In genomic region chr7:34229153-34229552, GRCm38 (mm10) we compare ENCODE assay signal across 8 mouse cellular contexts. TPM values are rescaled to one million over a fixed set of nuclear protein-coding genes. Genes with fewer than 3 reads are reported as not detected.
DNase-seq lines count a peak whose midpoint lies in the region; ATAC-seq and TF ChIP-seq lines count a peak whose summit lies in the region.

No protein-coding gene starts in this region.

- no peak for TF ChIP-seq EP300 in stomach, postnatal 0 days (optimal IDR thresholded peaks at IDR 0.05)

- DNase-seq in embryo, embryonic 9.5 days (ENCODE audit: extremely low spot score) = peak; percentile 11
- DNase-seq in embryo, embryonic 11 days = no peak
- DNase-seq in thymus, adult 2 months = no peak
- no peak for DNase-seq in thymus, postnatal 14 days
- DNase-seq in liver, embryonic 13.5 days = no peak
- DNase-seq in stomach, postnatal 0 days (ENCODE audit: low spot score) = no peak
- DNase-seq in adrenal gland, postnatal 4 days (ENCODE audit: low spot score in 2 of 2) = no peak
- DNase-seq in frontal cortex, adult 2 months (ENCODE audit: extremely low spot score in 1 of 2, low spot score in 1 of 2) = no peak

- H3K9me3 ChIP-seq in liver, embryonic 13.5 days (replicated peaks) = no peaks in the 10 kb centered on the region
- no peaks in the 10 kb centered on the region for H3K9me3 ChIP-seq in stomach, postnatal 0 days (ENCODE audit: control insufficient read depth, low read length)

- 11% methylated on average over 5 of the region's 5 CpGs for WGBS in thymus, adult 2 months
- 12% methylated on average over 5 of the region's 5 CpGs for WGBS in liver, embryonic 13.5 days (ENCODE audit: insufficient replicate concordance)
- WGBS in stomach, postnatal 0 days = 19% methylated on average over 5 of the region's 5 CpGs

- H3K4me2 ChIP-seq in liver, embryonic 13.5 days = peak overlapping the region; percentile 96
- peak overlapping the region; percentile 80 for H3K4me2 ChIP-seq in stomach, postnatal 0 days (replicated peaks; ENCODE audit: low read depth)

- H3K9ac ChIP-seq in liver, embryonic 13.5 days = peak overlapping the region; percentile 87
- H3K9ac ChIP-seq in stomach, postnatal 0 days (ENCODE audit: low read length) = peak overlapping the region; percentile 82

- no peak overlapping the region for H3K27ac ChIP-seq in thymus, adult 2 months (ENCODE audit: control insufficient read depth, insufficient read depth, low read length)
- H3K27ac ChIP-seq in liver, embryonic 13.5 days = peak overlapping the region; percentile 84
- peak overlapping the region; percentile 90; the same call in 1 of the 2 replicates for H3K27ac ChIP-seq in stomach, postnatal 0 days (replicated peaks)

- H3K4me1 ChIP-seq in thymus, adult 2 months (replicated peaks; ENCODE audit: control insufficient read depth, insufficient read depth, low read length) = peaks cover 21% of the 10 kb centered on the region
- peaks cover 80% of the 10 kb centered on the region for H3K4me1 ChIP-seq in liver, embryonic 13.5 days (replicated peaks)
- 0 out of 2 replicates have a peak, but pooled peaks cover 3% of the 10 kb centered on the region for H3K4me1 ChIP-seq in stomach, postnatal 0 days (replicated peaks; ENCODE audit: control insufficient read depth, insufficient read depth)

- TF ChIP-seq POLR2A in thymus, adult 2 months (IDR thresholded peaks at IDR 0.05; ENCODE audit: control insufficient read depth, extremely low read depth, insufficient read depth, low read length, poor library complexity) = no peak

- peak overlapping the region; percentile 68 for H3K4me3 ChIP-seq in thymus, adult 2 months (ENCODE audit: control insufficient read depth, insufficient read depth, low read length)
- H3K4me3 ChIP-seq in liver, embryonic 13.5 days (replicated peaks) = peak overlapping the region; percentile 80
- H3K4me3 ChIP-seq in stomach, postnatal 0 days (ENCODE audit: low read depth, low read length) = peak overlapping the region; percentile 77

- H3K36me3 ChIP-seq in thymus, adult 2 months (ENCODE audit: control insufficient read depth, insufficient read depth, low read length) = peaks cover 19% of the 10 kb centered on the region
- peaks cover 44% of the 10 kb centered on the region for H3K36me3 ChIP-seq in liver, embryonic 13.5 days
- H3K36me3 ChIP-seq in stomach, postnatal 0 days (ENCODE audit: control insufficient read depth, insufficient read depth, low read length) = peaks cover 10% of the 10 kb centered on the region

- no peak for TF ChIP-seq CTCF in thymus, adult 2 months (IDR thresholded peaks at IDR 0.05; ENCODE audit: borderline replicate concordance, control insufficient read depth, extremely low read depth, insufficient read depth, low read length, poor library complexity)
- no peak for TF ChIP-seq CTCF in stomach, postnatal 0 days (IDR thresholded peaks at IDR 0.05; ENCODE audit: low read depth)

- H3K27me3 ChIP-seq in thymus, adult 2 months (ENCODE audit: control insufficient read depth, insufficient read depth, low read length) = no peaks in the 10 kb centered on the region
- no peaks in the 10 kb centered on the region for H3K27me3 ChIP-seq in liver, embryonic 13.5 days
- H3K27me3 ChIP-seq in stomach, postnatal 0 days (ENCODE audit: control insufficient read depth, insufficient read depth, low read length) = no peaks in the 10 kb centered on the region

- ATAC-seq in liver, embryonic 13.5 days (ENCODE audit: low read depth) = no peak
- no peak for ATAC-seq in stomach, postnatal 0 days (ENCODE audit: low FRiP score, low TSS enrichment)

RNA-seq across cellular contexts. Expression of gene Gpi1, which starts 1.0 kb away (rescaled TPM):
- 265 and 304 TPM in 2 replicates for polyA plus RNA-seq in thymus, adult 2 months (2012; rRNA removed)
- 137 and 150 TPM in 2 replicates for polyA plus RNA-seq in liver, embryonic 13.5 days (2015; fragmentation: Nextera tagmentation; extraction: Ambion mirVana)
- polyA plus RNA-seq in stomach, postnatal 0 days (2015; fragmentation: Nextera tagmentation; extraction: Ambion mirVana) = 235 and 244 TPM in 2 replicates
- total RNA-seq in adrenal gland, postnatal 4 days (2021) = 100 to 1,000 TPM; 298 to 310 TPM
- polyA plus RNA-seq in frontal cortex, adult 2 months (2012; rRNA removed) = 771 and 776 TPM in 2 replicates

RNA-seq across cellular contexts. Expression of gene Gm6096, which starts 21.7 kb away (rescaled TPM):
- polyA plus RNA-seq in thymus, adult 2 months (2012; rRNA removed) = not detected in 2 replicates
- polyA plus RNA-seq in liver, embryonic 13.5 days (2015; fragmentation: Nextera tagmentation; extraction: Ambion mirVana) = not detected in 2 replicates
- polyA plus RNA-seq in stomach, postnatal 0 days (2015; fragmentation: Nextera tagmentation; extraction: Ambion mirVana) = not detected in 2 replicates
- total RNA-seq in adrenal gland, postnatal 4 days (2021) = not detected
- polyA plus RNA-seq in frontal cortex, adult 2 months (2012; rRNA removed) = not detected in 2 replicates

RNA-seq across cellular contexts. Expression of gene Pdcd2l, which starts 32.7 kb away (rescaled TPM):
- polyA plus RNA-seq in thymus, adult 2 months (2012; rRNA removed) = 39.5 and 40.6 TPM in 2 replicates
- 31.8 and 32.1 TPM in 2 replicates for polyA plus RNA-seq in liver, embryonic 13.5 days (2015; fragmentation: Nextera tagmentation; extraction: Ambion mirVana)
- 30.4 and 34.6 TPM in 2 replicates for polyA plus RNA-seq in stomach, postnatal 0 days (2015; fragmentation: Nextera tagmentation; extraction: Ambion mirVana)
- 10 to 100 TPM; 28.3 to 31.6 TPM for total RNA-seq in adrenal gland, postnatal 4 days (2021)
- polyA plus RNA-seq in frontal cortex, adult 2 months (2012; rRNA removed) = 29.9 and 31.1 TPM in 2 replicates

RNA-seq across cellular contexts. Expression of gene Uba2, which starts 59.8 kb away (rescaled TPM):
- 81.6 and 93.9 TPM in 2 replicates for polyA plus RNA-seq in thymus, adult 2 months (2012; rRNA removed)
- polyA plus RNA-seq in liver, embryonic 13.5 days (2015; fragmentation: Nextera tagmentation; extraction: Ambion mirVana) = 131 and 146 TPM in 2 replicates
- 80.4 and 80.5 TPM in 2 replicates for polyA plus RNA-seq in stomach, postnatal 0 days (2015; fragmentation: Nextera tagmentation; extraction: Ambion mirVana)
- 100 to 1,000 TPM; 101 to 107 TPM for total RNA-seq in adrenal gland, postnatal 4 days (2021)
- polyA plus RNA-seq in frontal cortex, adult 2 months (2012; rRNA removed) = 106 and 116 TPM in 2 replicates
